Mouse (Mus musculus) testis, adult 2 months (tissue): ENCODE measurements around the gene Rnaset2b.
"Not testable (repeated sequence)": the region's sequence is repeated elsewhere in the genome, so short reads cannot be mapped to it uniquely, and the experiment has no call there.

ENCODE experiments used
- CTCF ChIP-seq: fragments of 200-500 bp; IDR thresholded peaks from 2 replicates; pipeline ENCODE4 v1.5.1; 2012; ENCODE audit warnings: low read depth, mild to moderate bottlenecking, inconsistent platforms, low read length, moderate library complexity; ENCODE audit not compliant: control insufficient read depth, insufficient read depth, insufficient replicate concordance
- POLR2A ChIP-seq: fragments of 200-500 bp; IDR thresholded peaks from 2 replicates; pipeline ENCODE4 v1.6.1; 2012; ENCODE audit warnings: low read depth, mild to moderate bottlenecking, inconsistent platforms, low read length, moderate library complexity; ENCODE audit not compliant: control insufficient read depth

GRCm38 (mm10) chr17:7009901-7010300, 39.5 kb downstream of the Rnaset2b start:
- TF ChIP-seq CTCF, POLR2A: not testable (repeated sequence)
